Mouse (Mus musculus): ENCODE measurements around the gene Olfr845. TPM values are rescaled to one million over a fixed set of nuclear protein-coding genes. Genes with fewer than 3 reads are reported as not detected.

Olfr845 gene
- not detected in 2 replicates for polyA plus RNA-seq (2015; fragmentation: Nextera tagmentation; extraction: Ambion mirVana)

DNA sequence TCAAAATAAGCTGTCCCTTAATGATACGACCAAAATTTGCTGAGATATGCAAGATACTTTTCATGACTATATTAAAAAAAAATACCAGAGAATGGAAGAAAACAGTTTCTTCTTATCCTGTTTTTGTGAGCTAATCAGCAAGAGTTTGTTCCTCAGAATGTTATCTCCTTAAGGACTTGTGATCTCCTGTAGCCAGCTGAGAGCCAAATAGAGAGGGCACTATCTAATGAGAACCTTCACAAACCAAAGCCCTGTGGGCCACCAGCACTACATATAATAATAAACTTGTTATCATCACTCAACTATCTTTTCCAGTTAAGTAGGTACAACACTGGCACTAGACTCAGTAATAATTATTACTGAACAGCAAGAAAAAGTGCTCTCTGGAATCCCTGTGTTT lies at the start of gene Olfr845:
Gene Olfr845, plus strand, starts transcription at position 301 of the 400 bp plus-strand sequence.
- Histone ChIP-seq H3K36me3 (no peaks in the 10 kb centered on the region), H3K4me1 (replicated peaks) (no peaks in the 10 kb centered on the region), H3K27me3 (no peaks in the 10 kb centered on the region), H3K9ac (no peak within 1 kb of the TSS), H3K4me2 (no peak within 1 kb of the TSS), H3K27ac (no peak within 1 kb of the TSS), H3K9me3 (replicated peaks) (no peaks in the 10 kb centered on the region), H3K4me3 (no peak within 1 kb of the TSS)
- WGBS, result 45% methylated on average over 1 of the region's 1 CpGs
- no peak for ATAC-seq (replicated peaks; ENCODE audit: insufficient number of reproducible peaks, insufficient read depth, low FRiP score, low read depth)

DNA sequence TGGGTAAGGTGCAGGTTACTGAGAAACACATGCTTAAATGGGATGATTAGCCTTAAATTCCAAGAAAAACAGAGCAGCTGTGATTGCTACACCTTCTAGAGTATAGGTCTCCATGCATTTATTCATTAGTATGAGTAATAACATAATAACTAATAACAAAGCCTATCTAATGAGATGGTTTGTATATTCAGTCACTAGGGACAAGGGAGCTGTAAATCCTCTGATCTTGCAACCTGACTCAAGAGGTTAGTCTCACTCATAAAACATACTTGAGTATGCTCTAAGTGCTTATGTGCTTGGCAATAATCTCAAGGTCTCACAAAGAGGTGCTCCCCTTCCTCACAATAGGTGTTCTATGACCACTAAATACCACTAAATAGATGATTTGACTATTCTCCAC lies 20.2 kb upstream of the Olfr845 start, which contains the start of gene Olfr844:
Gene Olfr844, plus strand, starts transcription at position 301 of the 400 bp plus-strand sequence.
- Histone ChIP-seq H3K4me2 (no peak within 1 kb of the TSS), H3K36me3 (no peaks in the 10 kb centered on the region), H3K4me3 (no peak within 1 kb of the TSS), H3K4me1 (replicated peaks) (no peaks in the 10 kb centered on the region), H3K9me3 (replicated peaks) (no peaks in the 10 kb centered on the region; the same call in 1 of the 2 replicates), H3K9ac (no peak within 1 kb of the TSS), H3K27me3 (no peaks in the 10 kb centered on the region), H3K27ac (no peak within 1 kb of the TSS)
- no peak for ATAC-seq (replicated peaks; ENCODE audit: insufficient number of reproducible peaks, insufficient read depth, low FRiP score, low read depth)

DNA sequence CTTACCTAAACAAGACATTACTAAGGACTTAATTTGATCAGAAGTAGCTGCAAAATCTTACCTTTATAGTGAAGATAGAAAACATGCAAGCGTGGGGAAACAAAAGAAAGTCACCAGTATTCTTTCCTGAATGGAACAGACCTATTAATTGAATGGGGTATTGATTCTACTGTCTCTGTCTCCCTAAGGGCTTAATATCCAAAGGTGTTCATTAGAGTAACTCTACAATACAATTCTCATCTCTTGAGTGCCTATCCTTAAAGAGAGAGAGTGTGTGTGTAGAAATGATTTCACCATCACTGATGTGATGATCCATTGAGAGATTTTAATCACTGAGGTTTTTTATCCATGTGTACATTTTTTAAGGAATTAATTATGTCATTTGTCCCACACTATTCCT lies 27.6 kb downstream of the Olfr845 start, which contains the start of gene Olfr846:
Gene Olfr846, minus strand, starts transcription at position 101 of the 400 bp plus-strand sequence.
- no peak within 1 kb of the TSS for H3K27ac ChIP-seq
- no peak within 1 kb of the TSS for H3K9ac ChIP-seq
- H3K4me2 ChIP-seq, result no peak within 1 kb of the TSS
- 46% methylated on average over 1 of the region's 1 CpGs for WGBS
- H3K36me3 ChIP-seq, result no peaks in the 10 kb centered on the region
- no peak within 1 kb of the TSS for H3K4me3 ChIP-seq
- H3K27me3 ChIP-seq, result no peaks in the 10 kb centered on the region
- no peaks in the 10 kb centered on the region for H3K9me3 ChIP-seq (replicated peaks)
- ATAC-seq (replicated peaks; ENCODE audit: insufficient number of reproducible peaks, insufficient read depth, low FRiP score, low read depth), result no peak
- H3K4me1 ChIP-seq (replicated peaks), result no peaks in the 10 kb centered on the region

DNA sequence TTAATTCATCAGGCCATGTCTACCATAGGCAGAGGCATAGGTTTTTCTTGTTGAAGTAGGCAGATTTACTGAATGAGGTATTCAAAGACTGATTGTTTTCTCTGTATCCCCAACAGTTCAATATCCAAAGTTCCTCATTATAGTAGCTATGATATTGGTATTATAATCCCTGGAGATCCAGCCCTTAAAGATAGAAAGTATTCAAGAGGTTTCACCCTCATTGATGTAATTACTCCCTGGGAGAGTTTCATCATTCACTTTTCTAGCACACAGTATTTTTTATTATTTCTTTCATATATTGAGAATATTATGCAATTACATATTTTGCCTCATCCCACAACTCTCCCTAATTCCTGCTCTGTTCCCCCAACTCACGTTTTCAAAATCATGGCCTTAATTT lies 42.3 kb downstream of the Olfr845 start, which contains the start of gene Olfr847:
Gene Olfr847, minus strand, starts transcription at position 101 of the 400 bp plus-strand sequence.
- H3K36me3 ChIP-seq, result no peaks in the 10 kb centered on the region
- H3K4me1 ChIP-seq (replicated peaks), result no peaks in the 10 kb centered on the region
- ATAC-seq (replicated peaks; ENCODE audit: insufficient number of reproducible peaks, insufficient read depth, low FRiP score, low read depth), result no peak
- no peak within 1 kb of the TSS for H3K4me3 ChIP-seq
- WGBS, result 56% methylated on average over 1 of the region's 1 CpGs
- H3K9me3 ChIP-seq (replicated peaks), result peaks cover 3% of the 10 kb centered on the region; the same call in 1 of the 2 replicates
- no peak within 1 kb of the TSS for H3K27ac ChIP-seq
- no peaks in the 10 kb centered on the region for H3K27me3 ChIP-seq
- H3K4me2 ChIP-seq, result no peak within 1 kb of the TSS
- no peak within 1 kb of the TSS for H3K9ac ChIP-seq

Other genes with a start within 250 kb of the Olfr845 start
- gene Olfr836, start 216.1 kb upstream of the Olfr845 start, polyA plus RNA-seq (2015; fragmentation: Nextera tagmentation; extraction: Ambion mirVana), result not detected in 2 replicates
- not detected in 2 replicates for gene Olfr837, start 200.1 kb upstream of the Olfr845 start, polyA plus RNA-seq (2015; fragmentation: Nextera tagmentation; extraction: Ambion mirVana)
- not detected in 2 replicates for gene Olfr839-ps1, start 159.1 kb upstream of the Olfr845 start, polyA plus RNA-seq (2015; fragmentation: Nextera tagmentation; extraction: Ambion mirVana)
- gene Olfr843, start 84.5 kb upstream of the Olfr845 start, polyA plus RNA-seq (2015; fragmentation: Nextera tagmentation; extraction: Ambion mirVana), result not detected in 2 replicates
- not detected in 2 replicates for gene Olfr844, start 20.1 kb upstream of the Olfr845 start, polyA plus RNA-seq (2015; fragmentation: Nextera tagmentation; extraction: Ambion mirVana)
- gene Olfr846, start 27.5 kb downstream of the Olfr845 start, polyA plus RNA-seq (2015; fragmentation: Nextera tagmentation; extraction: Ambion mirVana), result not detected in 2 replicates
- gene Olfr847, start 42.2 kb downstream of the Olfr845 start, polyA plus RNA-seq (2015; fragmentation: Nextera tagmentation; extraction: Ambion mirVana), result not detected in 2 replicates
- gene Olfr849, start 103.8 kb downstream of the Olfr845 start, polyA plus RNA-seq (2015; fragmentation: Nextera tagmentation; extraction: Ambion mirVana), result not detected in 2 replicates
- gene Olfr850, start 141.8 kb downstream of the Olfr845 start, polyA plus RNA-seq (2015; fragmentation: Nextera tagmentation; extraction: Ambion mirVana), result not detected in 2 replicates
- not detected in 2 replicates for gene Olfr851, start 156.8 kb downstream of the Olfr845 start, polyA plus RNA-seq (2015; fragmentation: Nextera tagmentation; extraction: Ambion mirVana)
- not detected in 2 replicates for gene Olfr853, start 204.6 kb downstream of the Olfr845 start, polyA plus RNA-seq (2015; fragmentation: Nextera tagmentation; extraction: Ambion mirVana)
- not detected in 2 replicates for gene Olfr854, start 230.9 kb downstream of the Olfr845 start, polyA plus RNA-seq (2015; fragmentation: Nextera tagmentation; extraction: Ambion mirVana)
- gene Olfr855, start 246.2 kb downstream of the Olfr845 start, polyA plus RNA-seq (2015; fragmentation: Nextera tagmentation; extraction: Ambion mirVana), result not detected in 2 replicates